Mouse (Mus musculus) cerebellum, postnatal 4 days (tissue): ENCODE data around the gene Mei1.

Experiments used
- DNase-seq, 2 experiments: peaks; one replicate each; pipeline ENCODE4 v3.0.0; 2022; ENCODE audit warnings: low spot score in 2 of 2, mixed read lengths in 1 of 2

Gene Mei1

DNA sequence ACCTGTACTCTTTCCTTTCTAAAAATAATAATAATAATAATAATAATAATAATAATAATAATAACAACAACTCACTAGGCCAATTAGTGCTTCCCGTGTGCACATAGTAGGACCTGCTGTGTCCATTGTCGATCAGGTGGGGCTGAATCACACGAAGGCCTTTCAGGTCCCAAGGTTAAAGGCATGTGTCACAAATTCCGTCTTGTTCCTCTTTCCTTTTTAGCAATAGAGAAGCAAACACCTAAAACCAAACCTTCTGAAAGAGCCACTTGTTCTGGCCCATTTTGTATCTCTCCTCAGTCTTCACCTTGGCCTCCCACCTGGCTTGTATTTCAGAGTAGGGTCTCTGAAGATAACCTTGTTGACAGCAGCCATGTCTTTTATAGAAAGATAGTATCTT is 81.4 kb downstream of the Mei1 start:
- no peak for DNase-seq

DNA sequence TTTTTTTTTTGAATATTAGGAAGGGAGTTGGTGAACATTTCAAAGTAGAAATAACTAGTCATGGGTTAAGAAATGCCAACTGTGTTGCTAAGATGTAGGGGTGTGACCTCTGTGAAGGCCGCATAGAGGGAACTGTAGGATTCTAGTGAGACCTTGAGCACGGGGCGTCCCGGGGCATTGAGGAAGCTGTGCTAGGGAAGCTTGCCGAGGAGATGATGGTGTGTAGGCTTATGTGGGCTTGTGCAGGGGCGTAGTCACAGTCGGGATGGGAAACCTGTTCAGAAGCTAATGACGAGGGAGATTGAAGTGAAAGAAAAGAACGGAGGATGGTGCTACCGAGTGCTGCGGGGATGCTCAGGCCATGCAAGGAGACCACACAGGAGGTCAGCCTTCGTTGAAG is 82.2 kb downstream of the Mei1 start:
- DNase-seq = no peak

DNA sequence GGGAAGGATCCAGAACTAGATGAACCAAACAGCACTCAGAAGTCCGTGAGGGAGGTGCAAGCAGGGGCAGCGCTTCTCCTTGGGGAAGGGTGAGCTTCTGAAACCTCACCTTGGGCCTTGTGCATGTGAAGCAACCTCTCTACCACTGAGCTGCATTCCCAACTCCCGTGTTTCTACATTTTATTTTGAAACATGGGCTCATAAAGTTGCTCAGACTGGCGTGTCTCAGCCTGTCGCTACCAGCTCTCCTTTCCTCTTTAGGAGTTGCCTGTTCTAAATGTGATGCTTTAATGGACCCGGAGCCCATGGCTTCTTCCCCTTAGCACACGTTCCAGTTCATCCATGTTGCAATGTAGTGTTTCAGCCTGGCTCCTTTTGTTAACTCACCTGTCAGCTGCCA is 82.6 kb downstream of the Mei1 start:
- no peak for DNase-seq

DNA sequence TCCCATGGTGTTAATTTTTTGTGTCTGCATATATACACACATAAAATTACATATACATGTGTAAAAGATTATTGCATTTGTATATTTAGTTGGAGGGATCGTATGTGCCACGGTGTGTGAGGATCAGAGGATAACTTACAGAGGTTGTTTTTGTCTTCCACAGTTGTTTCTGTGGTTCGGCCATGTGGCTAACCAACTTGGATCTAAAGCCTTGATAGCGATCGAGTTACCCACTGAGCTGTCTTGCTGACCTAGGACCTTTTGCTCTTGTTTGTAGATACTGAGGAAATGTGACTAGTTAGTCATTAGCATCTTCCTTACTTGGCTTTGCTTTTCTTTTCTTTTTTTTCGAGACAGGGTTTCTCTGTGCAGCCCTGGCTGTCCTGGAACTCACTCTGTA is 86.5 kb downstream of the Mei1 start:
- no peak for DNase-seq

DNA sequence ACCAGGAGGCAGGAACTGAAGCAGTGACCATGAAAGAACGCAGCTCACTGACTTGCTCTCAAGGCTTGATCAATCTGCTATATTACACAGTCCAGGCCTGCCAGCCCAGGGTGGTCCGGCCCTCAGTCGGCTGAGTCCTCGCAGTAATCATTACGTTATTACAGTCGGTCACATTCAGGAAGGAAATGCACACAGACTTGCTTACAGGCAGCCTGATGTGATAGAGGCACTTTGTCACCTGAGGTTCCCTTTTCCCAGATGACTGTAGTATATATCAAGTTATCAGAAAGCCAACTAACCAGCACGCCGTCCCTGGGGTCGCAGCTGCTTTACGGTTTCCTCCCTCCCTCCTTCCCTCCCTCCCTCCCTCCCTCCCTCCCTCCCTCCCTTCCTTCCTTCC is 87.1 kb downstream of the Mei1 start:
- DNase-seq = no peak

DNA sequence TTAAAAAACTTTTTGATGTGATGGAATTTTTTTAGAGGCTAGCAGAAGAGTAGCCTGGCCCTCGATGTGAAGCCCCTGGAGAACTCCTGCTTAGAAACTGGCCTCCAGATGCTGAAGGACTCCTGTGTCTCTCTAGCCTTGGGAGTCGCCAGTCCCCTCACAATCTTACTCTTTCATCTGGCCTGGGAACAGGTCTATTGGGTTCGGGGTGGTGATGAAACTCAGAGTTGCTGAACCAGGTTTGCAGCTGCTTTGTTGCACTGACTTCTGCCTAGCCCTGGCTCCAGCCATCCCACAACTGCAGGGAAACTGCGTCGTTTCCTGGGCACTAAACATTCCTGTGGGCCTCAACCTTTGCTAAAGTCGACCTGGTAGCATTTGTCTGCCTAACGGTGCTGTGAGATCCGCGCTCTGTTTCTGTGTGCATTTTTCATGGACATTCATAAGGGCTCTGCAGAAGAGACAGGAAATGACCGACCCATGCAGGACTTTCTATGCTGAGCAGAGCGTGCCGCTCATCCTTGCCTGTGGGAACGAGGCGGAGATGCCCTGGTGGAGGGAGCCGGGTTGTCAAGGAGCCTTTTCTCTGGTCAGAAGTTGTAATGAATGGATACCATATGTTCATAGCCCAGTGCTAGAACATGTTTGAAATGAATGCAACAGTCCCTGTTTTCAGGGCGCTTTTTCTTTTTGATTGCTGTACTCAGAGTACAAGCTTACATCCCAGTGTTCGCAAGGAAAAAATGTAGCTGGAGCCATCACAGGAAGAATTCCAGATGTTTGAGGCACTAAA is 88.6 kb downstream of the Mei1 start:
- DNase-seq = no peak

DNA sequence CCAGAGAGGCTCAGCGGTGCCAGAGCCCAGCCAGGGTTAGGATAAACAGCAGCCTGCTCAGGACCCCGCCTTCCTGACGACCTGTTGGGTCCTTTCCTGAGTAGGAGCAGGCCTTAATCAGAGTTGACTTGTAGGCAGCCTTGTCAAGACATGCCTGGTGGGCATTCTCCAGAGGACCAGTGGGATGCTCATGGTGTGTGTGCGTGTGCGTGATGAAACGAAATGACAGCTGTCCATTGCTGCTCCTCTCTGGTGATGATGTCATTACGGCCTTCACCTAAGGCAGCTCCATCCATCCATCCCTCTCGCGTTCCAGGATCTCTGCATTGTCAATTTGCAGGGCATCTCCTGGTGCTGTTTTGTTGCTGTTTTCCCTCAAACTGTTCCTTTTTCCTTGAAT is 89.7 kb downstream of the Mei1 start:
- DNase-seq = no peak

DNA sequence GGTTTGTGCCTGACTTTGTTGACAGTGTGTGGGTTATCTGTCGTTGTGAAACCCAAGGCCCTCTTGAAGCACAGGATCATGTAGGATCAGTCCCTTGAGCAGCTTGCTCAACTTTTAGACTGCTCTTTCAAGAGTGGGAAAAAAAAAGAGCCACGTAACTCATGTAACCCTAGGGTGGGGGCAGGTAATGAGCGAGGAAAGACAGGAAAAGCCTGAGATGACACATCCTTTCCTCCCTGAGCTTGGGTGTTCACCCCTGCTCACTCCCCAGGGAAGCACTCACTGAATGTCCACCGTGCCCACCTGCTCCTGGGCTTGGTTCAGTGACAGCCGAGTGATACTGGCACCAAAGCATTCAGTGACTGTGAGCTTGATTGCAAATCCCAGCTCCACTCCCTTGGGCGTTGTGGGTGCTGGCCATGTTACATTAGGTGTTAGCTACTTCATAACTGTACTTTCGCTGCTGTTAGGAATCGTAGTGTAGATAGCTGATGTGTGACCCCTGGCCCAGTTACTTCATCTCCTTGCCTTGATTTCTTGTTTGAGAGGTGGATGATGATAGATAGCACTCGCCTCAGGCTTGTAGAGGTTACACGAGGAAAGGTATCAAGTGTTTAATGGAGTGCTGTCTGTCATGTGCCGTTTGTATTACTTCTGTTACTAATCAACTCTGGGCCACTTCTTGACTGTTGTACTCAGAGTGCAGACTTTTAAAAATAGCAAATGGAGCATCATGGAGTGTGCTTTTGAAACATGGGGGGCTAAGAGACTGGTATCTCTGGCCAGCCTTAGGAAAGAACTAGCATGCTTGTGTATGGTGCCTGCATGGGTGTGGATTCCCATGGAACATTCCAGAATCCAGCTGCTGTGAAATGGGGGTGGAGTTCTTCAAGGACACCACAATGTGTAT is 91.2 kb downstream of the Mei1 start:
- no peak for DNase-seq

DNA sequence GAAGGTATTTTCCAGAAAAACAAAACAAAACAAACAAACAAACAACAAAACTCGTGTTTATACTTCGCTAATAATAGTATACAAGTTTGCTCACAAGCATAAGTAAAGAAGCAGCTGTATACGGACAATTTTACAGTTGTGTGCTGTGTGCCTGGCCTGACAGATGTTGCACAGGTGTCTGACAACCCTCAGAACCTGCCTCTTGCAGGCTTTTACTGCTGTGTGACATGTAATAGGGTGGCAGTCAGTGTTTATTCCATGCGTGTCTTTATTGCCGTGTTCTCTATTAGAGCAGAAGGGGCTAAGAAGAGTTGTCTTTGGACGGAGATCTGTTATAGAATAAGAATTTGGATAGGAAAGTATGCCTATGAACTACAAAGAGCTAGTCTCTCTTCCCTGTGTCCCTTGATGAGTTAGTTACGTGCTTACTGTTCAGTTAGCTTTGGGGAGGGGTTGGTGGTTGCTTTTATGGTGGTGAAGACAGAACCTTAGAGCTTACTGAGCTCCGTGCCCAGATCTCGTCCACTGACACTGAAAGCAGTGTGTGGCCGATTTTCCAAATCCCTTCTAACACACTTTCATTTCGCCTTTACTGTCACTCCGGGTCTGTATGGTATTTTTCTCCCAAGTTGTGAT is 92.3 kb downstream of the Mei1 start:
- no peak for DNase-seq

DNA sequence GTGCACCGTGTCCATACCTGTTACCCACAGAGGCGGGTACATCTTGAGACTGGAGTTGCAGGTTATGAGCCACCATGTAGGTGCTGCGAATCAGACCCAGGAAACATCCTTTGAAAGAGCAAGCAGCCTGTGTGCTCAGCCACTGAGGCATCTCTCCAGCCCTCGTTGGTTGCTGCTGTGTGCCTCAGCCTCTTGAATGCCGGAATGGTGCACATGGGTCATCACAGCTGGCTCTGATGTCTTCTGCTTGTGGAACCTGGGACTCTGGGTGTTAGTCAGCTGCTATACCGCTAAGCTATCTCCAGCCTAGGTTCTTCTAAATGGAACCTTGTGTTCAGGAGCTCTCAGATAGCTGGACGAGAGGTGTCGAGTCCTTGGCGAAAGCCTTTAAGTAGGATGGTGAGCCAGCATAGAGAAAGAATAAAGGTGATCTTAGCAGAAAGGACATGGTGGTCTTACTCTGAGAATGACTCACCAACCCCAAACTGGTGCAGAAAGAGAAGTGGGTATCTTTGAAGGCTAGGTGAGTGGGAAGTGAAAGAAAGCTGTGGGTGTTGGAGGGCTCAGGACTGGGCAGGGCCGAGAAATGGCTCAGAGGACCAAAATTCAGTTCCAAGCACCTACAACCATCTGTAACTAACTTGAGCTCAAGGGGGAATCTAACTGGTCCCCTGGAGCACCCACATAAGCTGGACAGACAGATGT is 93.7 kb downstream of the Mei1 start:
- DNase-seq = no peak

DNA sequence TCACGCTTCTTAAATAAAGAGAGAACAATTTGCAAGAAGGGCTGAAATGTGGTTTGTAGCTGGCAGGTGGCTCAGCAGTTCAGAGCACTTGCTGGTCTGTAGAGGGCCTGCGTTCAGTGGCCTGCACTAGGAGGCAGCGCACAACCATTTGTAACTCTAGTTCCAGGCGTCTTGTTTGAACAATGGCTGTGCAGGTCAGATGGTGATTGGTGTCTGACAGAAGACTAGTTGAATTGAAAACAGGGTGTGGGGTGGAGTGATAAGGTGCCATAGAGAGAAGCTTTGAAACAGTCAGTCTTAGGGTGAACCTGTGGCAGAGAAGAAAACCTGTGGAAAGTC is 94.2 kb downstream of the Mei1 start:
- DNase-seq = no peak

DNA sequence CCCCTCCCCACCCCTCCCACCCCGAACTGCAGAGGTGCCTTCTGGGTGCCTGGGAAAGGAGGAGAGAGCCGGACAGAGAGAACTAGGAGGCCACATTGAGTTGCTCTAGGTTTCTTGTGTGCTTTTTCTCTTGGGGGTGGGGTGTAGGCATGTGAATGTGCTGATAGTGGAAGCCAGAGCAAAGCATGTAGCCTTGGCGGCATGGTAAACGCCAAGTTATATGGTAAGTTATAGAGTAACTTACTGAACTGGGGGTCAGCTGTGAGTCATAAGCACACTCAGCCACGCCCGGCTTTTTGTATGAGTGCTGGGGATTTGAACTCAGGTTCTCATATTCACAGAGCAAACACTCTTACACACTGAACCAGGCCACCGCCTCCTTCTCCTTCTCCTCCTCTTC is 94.7 kb downstream of the Mei1 start:
- no peak for DNase-seq

DNA sequence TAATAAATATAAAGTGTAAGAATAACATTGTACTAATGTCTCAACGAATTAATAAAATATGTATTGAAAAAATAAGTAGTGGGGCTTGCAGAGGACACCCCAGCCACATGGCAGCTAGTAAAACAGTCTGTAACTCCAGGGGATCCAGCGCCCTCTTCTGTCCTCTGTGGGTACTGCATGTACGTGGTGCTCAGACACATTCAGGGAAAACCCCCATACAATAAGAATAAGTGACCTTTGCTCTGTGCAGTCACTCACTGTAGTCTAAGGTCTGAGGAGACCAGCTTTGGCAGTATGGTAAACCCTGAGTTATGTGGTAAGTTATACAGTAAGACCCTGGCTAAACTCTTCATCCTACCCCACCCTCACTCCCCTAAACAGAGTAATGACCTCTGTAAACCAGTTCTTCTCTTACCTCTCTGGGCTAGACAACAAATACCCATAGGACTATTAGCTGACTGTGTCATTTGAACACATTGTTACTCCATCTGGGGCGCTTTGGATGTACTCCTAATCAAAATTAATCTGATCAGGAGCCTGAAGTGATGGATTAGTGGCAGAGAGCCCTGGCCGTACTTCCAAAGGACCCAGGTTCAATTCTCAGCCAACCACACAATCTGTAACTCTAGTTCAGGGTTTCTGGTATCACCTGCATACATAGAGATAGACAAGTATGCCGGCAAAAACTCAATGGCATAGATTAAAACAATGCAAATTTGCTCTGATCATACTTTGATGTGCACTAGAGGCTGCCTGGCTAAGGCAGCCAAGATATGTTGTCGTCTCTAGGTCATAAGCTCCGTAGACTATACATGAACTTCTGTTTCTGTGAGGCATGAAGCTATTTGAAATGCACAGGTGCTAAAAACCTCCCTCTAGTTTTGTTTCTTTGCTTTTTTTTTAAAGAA is 95.8 kb downstream of the Mei1 start:
- peak; percentile 78 to 84 for DNase-seq

DNA sequence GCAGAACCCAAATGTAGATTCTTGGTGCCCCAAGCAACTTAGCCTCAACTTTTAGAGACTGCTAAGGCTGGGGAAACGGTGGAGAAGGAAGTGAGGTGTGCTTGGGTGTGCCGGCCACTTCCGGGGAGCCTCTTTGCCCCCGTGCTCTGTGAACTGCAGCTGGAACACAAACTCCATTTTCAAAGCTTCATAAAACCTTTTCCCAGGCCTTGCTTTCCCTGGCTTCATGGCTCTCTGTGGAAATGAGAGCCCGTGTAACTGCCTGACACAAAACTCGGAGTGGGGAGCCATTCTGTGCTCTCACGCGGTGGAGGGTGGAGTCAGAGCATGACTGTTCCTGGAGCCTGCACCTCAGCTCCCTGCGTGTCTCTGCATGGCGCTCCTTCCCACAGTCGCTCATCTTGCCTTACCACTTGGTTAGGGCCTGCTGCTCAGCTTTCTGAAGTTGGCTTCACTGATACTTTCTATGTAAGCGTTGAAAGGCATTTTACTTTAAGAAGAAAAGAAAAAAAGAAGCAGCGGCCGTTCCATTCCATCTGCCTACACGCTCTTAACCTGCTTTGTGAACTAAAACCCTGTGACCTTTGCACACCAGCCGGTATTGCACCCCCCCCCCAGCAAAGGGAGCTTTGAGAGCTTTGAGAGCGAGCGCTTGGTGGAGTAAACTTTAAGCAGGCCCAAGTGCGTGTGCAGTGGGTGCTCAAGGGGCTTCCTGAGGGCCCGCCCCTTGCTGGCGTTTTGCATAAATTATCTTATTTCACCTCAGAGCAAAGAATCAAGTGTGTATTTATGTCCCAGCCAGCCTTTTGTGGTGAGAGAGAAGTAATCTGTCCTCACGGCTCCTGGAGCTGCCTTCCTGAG is 96.7 kb downstream of the Mei1 start:
- no peak for DNase-seq

DNA sequence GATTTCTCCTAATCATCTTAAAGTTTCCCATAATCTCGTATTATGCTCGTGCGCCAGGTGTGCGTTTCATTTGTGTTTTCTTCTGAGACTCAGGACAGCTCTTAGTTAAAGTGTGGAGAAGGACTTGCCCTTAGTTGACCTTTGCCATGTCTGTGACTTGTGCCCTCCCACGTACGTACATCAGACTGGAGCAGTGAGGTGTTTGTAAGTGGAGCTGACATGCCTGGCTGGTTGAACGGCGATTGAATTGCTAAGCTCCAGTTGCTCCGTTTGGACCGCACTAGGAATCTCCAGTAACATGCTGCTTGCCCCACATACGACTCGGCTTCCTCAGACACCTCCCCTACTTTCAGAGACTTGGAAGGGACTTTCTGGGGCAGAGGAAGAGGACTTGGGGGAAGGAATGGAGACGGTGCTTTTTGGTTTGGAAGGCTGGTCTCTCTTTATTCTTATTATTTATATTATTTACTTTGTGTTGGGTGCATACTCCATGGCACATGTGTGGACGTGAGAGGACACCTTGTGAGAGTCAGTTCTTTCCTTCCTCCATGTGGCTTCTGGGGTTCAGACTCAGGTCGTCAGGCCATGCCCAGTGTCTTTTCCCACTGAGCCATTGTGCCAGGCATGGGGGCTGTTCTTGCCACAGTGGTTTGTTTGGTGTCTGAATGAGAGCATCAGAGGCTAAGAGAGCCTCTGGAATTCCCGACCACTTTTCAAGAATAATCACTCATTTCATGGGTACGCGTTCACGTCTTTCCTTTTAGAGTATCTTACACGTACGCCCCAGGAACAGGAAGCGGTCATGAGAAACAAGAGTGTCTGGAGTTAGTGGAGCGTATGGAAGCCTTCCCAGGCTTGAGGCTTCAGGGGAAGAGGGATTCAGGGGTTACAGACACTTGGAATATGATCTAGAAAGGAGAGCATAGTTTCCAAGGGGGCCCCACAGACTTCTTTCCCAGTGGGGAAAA is 97.7 kb downstream of the Mei1 start:
- DNase-seq = no peak

DNA sequence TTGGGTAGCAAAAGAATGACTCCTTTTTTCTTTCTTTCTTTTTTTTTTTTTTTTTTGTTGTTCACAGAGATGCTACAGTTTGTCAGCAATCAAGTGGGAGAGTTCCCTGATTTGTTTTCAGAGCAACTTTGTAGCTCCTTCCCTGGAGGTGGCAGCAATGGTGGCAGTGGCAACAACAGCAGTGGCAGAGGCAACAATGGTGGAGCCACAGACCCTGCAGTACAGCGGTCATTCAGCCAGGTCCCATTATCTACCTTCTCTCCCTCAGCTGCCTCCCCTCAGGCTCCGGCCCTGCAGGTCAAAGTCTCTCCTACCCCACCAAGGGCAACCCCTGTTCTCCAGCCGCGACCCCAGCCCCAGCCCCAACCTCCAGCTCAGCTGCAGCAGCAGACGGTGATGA is 99.9 kb downstream of the Mei1 start:
- no peak for DNase-seq

DNA sequence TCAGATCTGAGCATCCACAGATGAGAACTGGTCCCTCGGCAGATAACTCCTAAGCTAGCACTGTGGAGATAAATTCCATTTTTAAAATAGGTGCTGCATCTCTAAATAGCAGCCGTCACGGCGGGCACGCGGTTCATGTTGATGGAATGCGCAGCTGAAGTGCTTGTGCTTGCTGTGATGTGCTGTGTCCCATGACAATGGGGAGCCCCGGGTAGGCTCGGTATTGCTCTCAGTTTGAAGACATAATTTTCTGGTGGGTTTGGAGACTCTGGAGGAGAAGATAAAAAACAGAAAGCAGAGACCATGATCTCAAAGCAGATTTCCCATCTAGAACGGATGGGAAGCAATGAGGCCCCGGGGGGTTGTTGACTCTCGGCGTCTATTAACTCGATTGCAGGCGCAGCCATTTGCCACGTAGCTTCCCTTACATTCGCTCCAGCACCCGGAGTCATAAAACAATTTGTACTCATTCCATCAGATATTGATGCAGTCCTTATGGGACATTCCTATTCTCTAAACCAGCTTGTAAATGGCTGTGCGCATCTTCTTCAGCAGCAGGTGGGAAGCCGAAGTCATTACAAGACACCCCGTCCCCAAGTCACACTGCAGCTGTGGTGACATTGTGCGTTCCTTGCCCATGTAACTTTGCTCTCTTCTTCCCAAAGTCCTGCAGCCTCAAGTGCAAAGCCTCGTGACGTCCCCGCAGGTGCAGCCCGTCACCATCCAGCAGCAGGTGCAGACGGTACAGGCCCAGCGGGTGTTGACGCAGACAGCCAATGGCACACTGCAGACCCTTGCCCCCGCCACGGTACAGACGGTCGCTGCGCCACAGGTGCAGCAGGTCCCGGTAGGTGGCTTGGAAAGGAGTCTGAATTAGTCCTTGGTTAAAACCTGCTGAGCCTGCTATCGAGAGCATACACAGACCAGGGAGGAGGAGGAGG is 100.9 kb downstream of the Mei1 start:
- DNase-seq = peak in 1 of 2 experiments; percentile 25

DNA sequence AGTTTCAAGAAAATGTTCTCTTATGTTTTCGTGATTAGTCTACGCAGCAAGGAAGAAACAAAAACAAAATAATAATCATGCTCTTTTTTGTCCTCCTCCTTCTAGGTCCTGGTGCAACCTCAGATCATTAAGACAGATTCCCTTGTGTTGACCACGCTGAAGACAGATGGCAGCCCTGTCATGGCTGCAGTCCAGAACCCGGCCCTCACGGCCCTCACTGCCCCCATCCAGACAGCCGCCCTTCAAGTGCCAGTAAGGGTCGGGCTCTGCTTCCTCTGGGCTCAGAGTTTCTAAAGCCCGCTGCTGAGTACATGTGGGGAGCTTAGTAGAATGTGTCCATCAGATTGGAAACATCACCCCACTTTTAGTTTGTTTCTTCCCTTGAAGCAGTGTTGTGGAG is 102.9 kb downstream of the Mei1 start:
- DNase-seq = peak in 1 of 2 experiments; percentile 68
